In the genomic region with DNA sequence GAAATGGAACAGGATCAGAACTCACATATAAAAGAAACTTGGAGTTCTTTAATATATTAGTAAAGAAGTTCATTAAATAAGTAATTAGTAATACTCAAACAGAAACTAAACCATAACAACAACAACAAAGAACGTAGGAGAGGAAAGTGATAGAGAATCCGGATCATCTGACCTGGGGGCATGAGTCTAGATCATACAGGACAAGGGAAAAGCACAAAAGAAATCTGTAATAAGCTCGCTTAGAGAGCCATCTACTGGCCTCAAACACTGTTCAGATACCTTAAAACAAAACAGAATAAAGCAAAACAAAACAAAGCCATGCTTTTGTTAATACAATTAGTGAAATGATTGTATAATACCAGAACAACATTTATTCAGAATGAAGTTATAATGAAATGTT, we compare ENCODE assay signal across 11 mouse cellular contexts. TPM values are rescaled to one million over a fixed set of nuclear protein-coding genes. Genes with fewer than 3 reads are reported as not detected.
DNase-seq lines count a peak whose midpoint lies in the region; ATAC-seq and TF ChIP-seq lines count a peak whose summit lies in the region.
"Had no signal": no experiment of that assay in that cellular context is flagged by ENCODE, and none has a peak within 500 bp of the region (broad histone marks: within the 10 kb centered on the region; RNA-seq: fewer than 3 reads in every experiment).

No protein-coding gene starts in this region.

- no peaks in the 10 kb centered on the region for H3K9me3 ChIP-seq in heart, postnatal 0 days (replicated peaks; ENCODE audit: control insufficient read depth, low read length)
- no peaks in the 10 kb centered on the region for H3K9me3 ChIP-seq in heart, embryonic 11.5 days (replicated peaks; ENCODE audit: control insufficient read depth, low read length)
- H3K9me3 ChIP-seq in neural tube, embryonic 13.5 days, result no peaks in the 10 kb centered on the region
- H3K9me3 ChIP-seq in hindbrain, embryonic 16.5 days (ENCODE audit: control insufficient read depth, low read length), result no peaks in the 10 kb centered on the region
- H3K9me3 ChIP-seq: G1E had no signal

- H3K27ac ChIP-seq in heart, postnatal 0 days (ENCODE audit: low read depth), result no peak overlapping the region
- H3K27ac ChIP-seq in heart, embryonic 11.5 days (ENCODE audit: low read depth, low read length), result no peak overlapping the region
- H3K27ac ChIP-seq in neural tube, embryonic 13.5 days (replicated peaks), result no peak overlapping the region
- no peak overlapping the region for H3K27ac ChIP-seq in hindbrain, embryonic 16.5 days (ENCODE audit: low read depth, low read length)

- peak; percentile 56 for DNase-seq in heart, postnatal 0 days (ENCODE audit: low spot score)
- DNase-seq in neural tube, embryonic 10.5 days (ENCODE audit: extremely low spot score, low spot score), result no peak
- DNase-seq in right cerebral cortex, postnatal 4 days, result no peak
- DNase-seq in spleen, postnatal 36 days (ENCODE audit: low spot score in 2 of 2), result no peak
- DNase-seq in spleen, postnatal 10 days (ENCODE audit: low spot score in 2 of 2), result no peak

- ATAC-seq in heart, postnatal 0 days (ENCODE audit: insufficient read depth, low read depth), result peak; percentile 67; the same call in 1 of the 2 replicates
- no peak for ATAC-seq in heart, embryonic 11.5 days (replicated peaks; ENCODE audit: insufficient number of reproducible peaks, low FRiP score, low TSS enrichment)
- peak; percentile 67 for ATAC-seq in neural tube, embryonic 13.5 days (ENCODE audit: low read depth)
- ATAC-seq in hindbrain, embryonic 16.5 days, result peak; percentile 80

- 28% methylated on average over 3 of the region's 3 CpGs for WGBS in heart, postnatal 0 days
- WGBS in heart, embryonic 11.5 days (ENCODE audit: insufficient replicate concordance), result 48% methylated on average over 3 of the region's 3 CpGs
- WGBS in neural tube, embryonic 13.5 days, result 35% methylated on average over 3 of the region's 3 CpGs
- WGBS in hindbrain, embryonic 16.5 days, result 25% methylated on average over 3 of the region's 3 CpGs

- 0 out of 2 replicates have a peak, but pooled peaks have one; percentile 48 for TF ChIP-seq EP300 in heart, postnatal 0 days (IDR thresholded peaks at IDR 0.05; ENCODE audit: low read depth)

- H3K36me3 ChIP-seq in heart, postnatal 0 days (replicated peaks; ENCODE audit: control insufficient read depth, insufficient read depth, low read length), result 0 out of 2 replicates have a peak, but pooled peaks cover 4% of the 10 kb centered on the region
- H3K36me3 ChIP-seq in heart, embryonic 11.5 days (ENCODE audit: control insufficient read depth, insufficient read depth, low read length), result no peaks in the 10 kb centered on the region; the same call in 1 of the 2 replicates
- peaks cover 5% of the 10 kb centered on the region; the same call in 1 of the 2 replicates for H3K36me3 ChIP-seq in neural tube, embryonic 13.5 days
- H3K36me3 ChIP-seq in hindbrain, embryonic 16.5 days (ENCODE audit: control insufficient read depth, insufficient read depth, low read length), result no peaks in the 10 kb centered on the region
- H3K36me3 ChIP-seq: G1E had no signal

- H3K4me2 ChIP-seq in heart, postnatal 0 days (ENCODE audit: low read depth, low read length), result no peak overlapping the region
- H3K4me2 ChIP-seq in heart, embryonic 11.5 days, result no peak overlapping the region
- H3K4me2 ChIP-seq in neural tube, embryonic 13.5 days, result no peak overlapping the region
- no peak overlapping the region for H3K4me2 ChIP-seq in hindbrain, embryonic 16.5 days (ENCODE audit: low read length)

- H3K27me3 ChIP-seq in heart, postnatal 0 days (ENCODE audit: control insufficient read depth, insufficient read depth, low read length), result no peaks in the 10 kb centered on the region
- H3K27me3 ChIP-seq in heart, embryonic 11.5 days (ENCODE audit: control insufficient read depth, insufficient read depth, low read length), result no peaks in the 10 kb centered on the region
- no peaks in the 10 kb centered on the region for H3K27me3 ChIP-seq in neural tube, embryonic 13.5 days
- H3K27me3 ChIP-seq in hindbrain, embryonic 16.5 days (replicated peaks; ENCODE audit: control insufficient read depth, insufficient read depth, low read length), result no peaks in the 10 kb centered on the region

- no peaks in the 10 kb centered on the region for H3K4me1 ChIP-seq in heart, postnatal 0 days (ENCODE audit: control insufficient read depth, insufficient read depth)
- H3K4me1 ChIP-seq in heart, embryonic 11.5 days (ENCODE audit: control insufficient read depth, insufficient read depth, low read length), result no peaks in the 10 kb centered on the region
- peaks cover 4% of the 10 kb centered on the region; the same call in 1 of the 2 replicates for H3K4me1 ChIP-seq in neural tube, embryonic 13.5 days (replicated peaks)
- H3K4me1 ChIP-seq in hindbrain, embryonic 16.5 days (ENCODE audit: control insufficient read depth, insufficient read depth, low read depth, low read length), result no peaks in the 10 kb centered on the region

- no peak overlapping the region for H3K9ac ChIP-seq in heart, postnatal 0 days (replicated peaks; ENCODE audit: low read depth, low read length)
- H3K9ac ChIP-seq in heart, embryonic 11.5 days (ENCODE audit: low read depth, low read length), result no peak overlapping the region
- H3K9ac ChIP-seq in neural tube, embryonic 13.5 days, result no peak overlapping the region
- no peak overlapping the region for H3K9ac ChIP-seq in hindbrain, embryonic 16.5 days (ENCODE audit: low read depth, low read length)

- H3K4me3 ChIP-seq in heart, postnatal 0 days (ENCODE audit: low read depth, low read length), result no peak overlapping the region
- H3K4me3 ChIP-seq in heart, embryonic 11.5 days (ENCODE audit: low read depth, low read length), result no peak overlapping the region
- H3K4me3 ChIP-seq in neural tube, embryonic 13.5 days, result no peak overlapping the region
- H3K4me3 ChIP-seq in hindbrain, embryonic 16.5 days (ENCODE audit: low read length), result no peak overlapping the region

- peak; percentile 56 for TF ChIP-seq CTCF in heart, postnatal 0 days (IDR thresholded peaks at IDR 0.05; ENCODE audit: low read depth)

RNA-seq across cellular contexts. Expression of a gene that starts 31.6 kb away (rescaled TPM):
- total RNA-seq in heart, postnatal 0 days (2014; rRNA removed; ENCODE audit: low replicate concordance), result 3,810 and 4,371 TPM in 2 replicates
- polyA plus RNA-seq in heart, postnatal 0 days (2015; fragmentation: Nextera tagmentation; extraction: Ambion mirVana), result 3,198 and 3,248 TPM in 2 replicates
- 542 and 553 TPM in 2 replicates for polyA plus RNA-seq in heart, embryonic 11.5 days (2014; fragmentation: Nextera tagmentation; extraction: Ambion mirVana)
- 1.7 and 1.8 TPM in 2 replicates for polyA plus RNA-seq in neural tube, embryonic 13.5 days (2015; fragmentation: Nextera tagmentation; extraction: Ambion mirVana)
- polyA plus RNA-seq in hindbrain, embryonic 16.5 days (2015; fragmentation: Nextera tagmentation; extraction: Ambion mirVana), result 0.44 and 1.2 TPM in 2 replicates
- total RNA-seq: G1E; monocyte, adult 5-6 weeks had no signal
- polyA plus RNA-seq: G1E; liver, adult 2 months had no signal

Comparison
In these comparisons a context has a peak if more than half of its experiments do, and no peak if none do; other contexts are left out.
1. RNA of a gene that starts 31.6 kb away (polyA plus RNA-seq): 3,198 to 3,248 TPM in heart, postnatal 0 days and 542 to 553 TPM in heart, embryonic 11.5 days; 1.7 to 1.8 TPM in neural tube, embryonic 13.5 days and 0.44 to 1.2 TPM in hindbrain, embryonic 16.5 days; every median in the first group is over 100 times any median in the second.